8 mouse cellular contexts compared by ENCODE assay signal in genomic region chrX:51018786-51019179, GRCm38 (mm10). TPM values are rescaled to one million over a fixed set of nuclear protein-coding genes. Genes with fewer than 3 reads are reported as not detected.
A peak's percentile ranks its signal among the peaks of the same experiment; 100 is the strongest.
DNase-seq lines count a peak whose midpoint lies in the region; ATAC-seq and TF ChIP-seq lines count a peak whose summit lies in the region.

No protein-coding gene starts in this region.

- DNase-seq in brain, adult 2 months (ENCODE audit: low read depth, low spot score) = peak; percentile 88
- peak; percentile 81 for DNase-seq in kidney, postnatal 0 days (ENCODE audit: low spot score)
- peak; percentile 66 for DNase-seq in liver, embryonic 13.5 days
- peak; percentile 77 to 78 for DNase-seq in natural killer cell, adult 2 months (ENCODE audit: low spot score in 2 of 2)

- peak overlapping the region; percentile 99 for H3K27ac ChIP-seq in heart, embryonic 12.5 days (ENCODE audit: poor library complexity, severe bottlenecking)
- H3K27ac ChIP-seq in kidney, postnatal 0 days = peak overlapping the region; percentile 96
- H3K27ac ChIP-seq in liver, embryonic 13.5 days = peak overlapping the region; percentile 91
- H3K27ac ChIP-seq in stomach, embryonic 16.5 days (ENCODE audit: low read length) = peak overlapping the region; percentile 95

- H3K4me1 ChIP-seq in heart, embryonic 12.5 days (replicated peaks) = 0 out of 2 replicates have a peak, but pooled peaks cover 4% of the 10 kb centered on the region
- H3K4me1 ChIP-seq in kidney, postnatal 0 days (replicated peaks; ENCODE audit: insufficient read depth, low read length) = no peaks in the 10 kb centered on the region
- H3K4me1 ChIP-seq in liver, embryonic 13.5 days (replicated peaks) = peaks cover 17% of the 10 kb centered on the region
- H3K4me1 ChIP-seq in stomach, embryonic 16.5 days (ENCODE audit: control insufficient read depth, insufficient read depth, low read length) = no peaks in the 10 kb centered on the region; the same call in 1 of the 2 replicates

- peak overlapping the region; percentile 84 for H3K9ac ChIP-seq in heart, embryonic 12.5 days
- peak overlapping the region; percentile 88 for H3K9ac ChIP-seq in kidney, postnatal 0 days (ENCODE audit: low read depth, low read length)
- peak overlapping the region; percentile 77 for H3K9ac ChIP-seq in liver, embryonic 13.5 days
- H3K9ac ChIP-seq in stomach, embryonic 16.5 days (ENCODE audit: low read length) = peak overlapping the region; percentile 86

- peak overlapping the region; percentile 72 for H3K4me3 ChIP-seq in heart, embryonic 12.5 days
- H3K4me3 ChIP-seq in kidney, postnatal 0 days (replicated peaks; ENCODE audit: low read depth, low read length) = peak overlapping the region; percentile 53
- peak overlapping the region; percentile 69 for H3K4me3 ChIP-seq in liver, embryonic 13.5 days (replicated peaks)
- H3K4me3 ChIP-seq in stomach, embryonic 16.5 days (replicated peaks; ENCODE audit: low read length) = peak overlapping the region; percentile 59

- peak overlapping the region; percentile 73 for H3K4me2 ChIP-seq in heart, embryonic 12.5 days
- H3K4me2 ChIP-seq in kidney, postnatal 0 days (ENCODE audit: low read length) = peak overlapping the region; percentile 51
- H3K4me2 ChIP-seq in liver, embryonic 13.5 days = peak overlapping the region; percentile 67
- H3K4me2 ChIP-seq in stomach, embryonic 16.5 days (ENCODE audit: low read depth, low read length) = peak overlapping the region; percentile 48

- peak; percentile 84 for ATAC-seq in CD4-positive, CD25-positive, alpha-beta regulatory T cell, adult 4 months
- peak; percentile 95 for ATAC-seq in erythroblast, adult 5-6 weeks (replicated peaks; ENCODE audit: low FRiP score, poor library complexity, severe bottlenecking)
- peak; percentile 85 for ATAC-seq in heart, embryonic 12.5 days (ENCODE audit: insufficient number of reproducible peaks, low FRiP score)
- ATAC-seq in kidney, postnatal 0 days (replicated peaks; ENCODE audit: low FRiP score, low read depth) = peak; percentile 94
- ATAC-seq in liver, embryonic 13.5 days (ENCODE audit: low read depth) = peak; percentile 91
- ATAC-seq in stomach, embryonic 16.5 days (ENCODE audit: insufficient read depth, low FRiP score) = peak; percentile 90

- no peaks in the 10 kb centered on the region for H3K27me3 ChIP-seq in heart, embryonic 12.5 days (replicated peaks)
- no peaks in the 10 kb centered on the region for H3K27me3 ChIP-seq in kidney, postnatal 0 days (ENCODE audit: insufficient read depth, low read length)
- H3K27me3 ChIP-seq in liver, embryonic 13.5 days = no peaks in the 10 kb centered on the region
- no peaks in the 10 kb centered on the region; the same call in 1 of the 2 replicates for H3K27me3 ChIP-seq in stomach, embryonic 16.5 days (ENCODE audit: control insufficient read depth, insufficient read depth, low read length)

- 18% methylated on average over 30 of the region's 32 CpGs for WGBS in heart, embryonic 12.5 days
- WGBS in kidney, postnatal 0 days = 25% methylated on average over 32 of the region's 32 CpGs
- 17% methylated on average over 32 of the region's 32 CpGs for WGBS in liver, embryonic 13.5 days (ENCODE audit: insufficient replicate concordance)
- 17% methylated on average over 31 of the region's 32 CpGs for WGBS in stomach, embryonic 16.5 days

- no peak for TF ChIP-seq CTCF in kidney, postnatal 0 days (IDR thresholded peaks at IDR 0.05; ENCODE audit: low read depth)

- no peaks in the 10 kb centered on the region for H3K9me3 ChIP-seq in heart, embryonic 12.5 days (replicated peaks)
- H3K9me3 ChIP-seq in kidney, postnatal 0 days (replicated peaks; ENCODE audit: low read length) = no peaks in the 10 kb centered on the region
- no peaks in the 10 kb centered on the region for H3K9me3 ChIP-seq in liver, embryonic 13.5 days (replicated peaks)
- no peaks in the 10 kb centered on the region for H3K9me3 ChIP-seq in stomach, embryonic 16.5 days (replicated peaks; ENCODE audit: control insufficient read depth, low read length)

- H3K36me3 ChIP-seq in heart, embryonic 12.5 days = peaks cover 9% of the 10 kb centered on the region
- no peaks in the 10 kb centered on the region for H3K36me3 ChIP-seq in kidney, postnatal 0 days (ENCODE audit: insufficient read depth, low read length)
- H3K36me3 ChIP-seq in liver, embryonic 13.5 days = peaks cover 4% of the 10 kb centered on the region; the same call in 1 of the 2 replicates
- H3K36me3 ChIP-seq in stomach, embryonic 16.5 days (ENCODE audit: control insufficient read depth, insufficient read depth, low read length) = no peaks in the 10 kb centered on the region

RNA-seq across cellular contexts. Expression of gene Rap2c, which starts 1.0 kb away (rescaled TPM):
- polyA plus RNA-seq in CD4-positive, CD25-positive, alpha-beta regulatory T cell, adult 4 months (2017; shearing (Covaris generic)) = 10 to 100 TPM; 18.7 to 22.5 TPM
- 10.4 and 11.5 TPM in 2 replicates for total RNA-seq in erythroblast, adult 5-6 weeks (2015; ENCODE audit: low replicate concordance)
- 7.0 and 13.1 TPM in 2 replicates for total RNA-seq in erythroblast, adult 5-6 weeks (2017; ENCODE audit: low replicate concordance)
- polyA plus RNA-seq in heart, embryonic 12.5 days (2016; fragmentation: Nextera tagmentation; extraction: Ambion mirVana) = 29.7 and 30.2 TPM in 2 replicates
- 13.0 and 13.3 TPM in 2 replicates for polyA plus RNA-seq in kidney, postnatal 0 days (2015; fragmentation: Nextera tagmentation; extraction: Ambion mirVana)
- polyA plus RNA-seq in liver, embryonic 13.5 days (2015; fragmentation: Nextera tagmentation; extraction: Ambion mirVana) = 9.2 and 11.8 TPM in 2 replicates
- 18.0 TPM in 2 replicates for polyA plus RNA-seq in stomach, embryonic 16.5 days (2015; fragmentation: Nextera tagmentation; extraction: Ambion mirVana)

Comparison
In these comparisons a context has a peak if more than half of its experiments do, and no peak if none do; other contexts are left out.
1. Peak in every context shown above with its lines: DNase-seq, ATAC-seq, H3K4me3 ChIP-seq and H3K27ac ChIP-seq.